Mouse (Mus musculus) embryonic fibroblast, embryonic 13.5 days (primary cell): ENCODE measurements around the gene Pramef17.
"Not testable (repeated sequence)": the region's sequence is repeated elsewhere in the genome, so short reads cannot be mapped to it uniquely, and the experiment has no call there.

Source experiments
- CTCF ChIP-seq: IDR thresholded peaks from 2 replicates; pipeline ENCODE4 v1.5.1; 2011; ENCODE audit warnings: mild to moderate bottlenecking, control low read depth, low read length, moderate library complexity, borderline replicate concordance; ENCODE audit not compliant: insufficient read depth
- POLR2A ChIP-seq: IDR thresholded peaks from 2 replicates; pipeline ENCODE4 v1.6.1; 2011; ENCODE audit warnings: low read depth, mild to moderate bottlenecking, control low read depth, low read length, moderate library complexity

GRCm38 (mm10) chr4:143985165-143985564 lies 9.0 kb downstream of the Pramef17 start:
- TF ChIP-seq CTCF, POLR2A: not testable (repeated sequence)
